Mouse (Mus musculus) MEL (cell line): ENCODE results near the gene Bri3bp. TPM values are rescaled to one million over a fixed set of nuclear protein-coding genes. Genes with fewer than 3 reads are reported as not detected.

Source experiments
- DNase-seq: peaks from one replicate; pipeline ENCODE4 v3.0.0; 2011; ENCODE audit warnings: low read depth, low spot score
- H3K27ac ChIP-seq: 2 replicates; pipeline ENCODE4 v1.5.1; 2012; ENCODE audit warnings: low read depth, mild to moderate bottlenecking, control low read depth, low read length, moderate library complexity; ENCODE audit not compliant: control insufficient read depth
- H3K27me3 ChIP-seq, 2 experiments: fragments of 150-350 bp in 1 of 2; sonication (generic) in 1 of 2; 2 replicates each; pipeline ENCODE4 v1.6.1; 2012; ENCODE audit warnings: low read length in 2 of 2, mild to moderate bottlenecking in 2 of 2, improper control_type of control experiment in 1 of 2, moderate library complexity in 1 of 2; ENCODE audit not compliant: insufficient read depth in 2 of 2, control insufficient read depth in 1 of 2
- H3K36me3 ChIP-seq, 2 experiments: 2 replicates each; pipeline ENCODE4 v1.6.1; 2012 to 2014; ENCODE audit warnings: low read length in 2 of 2, improper control_type of control experiment in 1 of 2, inconsistent platforms in 1 of 2, mild to moderate bottlenecking in 1 of 2; ENCODE audit not compliant: insufficient read depth in 2 of 2, control insufficient read depth in 1 of 2
- H3K4me1 ChIP-seq, 2 experiments: fragments of 150-350 bp in 1 of 2; sonication (generic) in 1 of 2; 2 replicates each; pipeline ENCODE4 v1.6.1; 2012; ENCODE audit warnings: low read length in 2 of 2, improper control_type of control experiment in 1 of 2, mild to moderate bottlenecking in 1 of 2; ENCODE audit not compliant: insufficient read depth in 2 of 2, control insufficient read depth in 1 of 2
- H3K4me3 ChIP-seq, 2 experiments: fragments of 150-350 bp in 1 of 2; sonication (generic) in 1 of 2; 2 replicates each; pipeline ENCODE4 v1.5.1; 2012; ENCODE audit warnings: low read depth in 2 of 2, low read length in 2 of 2, mild to moderate bottlenecking in 2 of 2, moderate library complexity in 2 of 2, control low read depth in 1 of 2, improper control_type of control experiment in 1 of 2; ENCODE audit not compliant: control insufficient read depth in 1 of 2, insufficient read depth in 1 of 2
- H3K79me2 ChIP-seq: 2 replicates; pipeline ENCODE4 v1.6.1; 2012; ENCODE audit warnings: mild to moderate bottlenecking, low read length, moderate library complexity; ENCODE audit not compliant: control insufficient read depth, poor library complexity, insufficient read depth
- H3K9ac ChIP-seq: 2 replicates; pipeline ENCODE4 v1.6.1; 2012; ENCODE audit warnings: low read depth, mild to moderate bottlenecking, control low read depth, low read length, moderate library complexity; ENCODE audit not compliant: control insufficient read depth, poor library complexity, severe bottlenecking
- H3K9me3 ChIP-seq: fragments of 150-350 bp; sonication (generic); replicated peaks from 2 replicates; pipeline ENCODE4 v1.6.1; 2012; ENCODE audit warnings: mild to moderate bottlenecking, low read length, improper control_type of control experiment, moderate library complexity; ENCODE audit not compliant: insufficient read depth
- ELF1 ChIP-seq: IDR thresholded peaks from 2 replicates; pipeline ENCODE4 v1.6.1; 2014; ENCODE audit warnings: low read depth, mild to moderate bottlenecking, inconsistent platforms, low read length, improper control_type of control experiment, moderate library complexity
- EP300 ChIP-seq, 2 experiments: IDR thresholded peaks; 2 replicates each; pipeline ENCODE4 v1.6.1; 2011; ENCODE audit warnings: improper control_type of control experiment in 2 of 2, low read length in 2 of 2, low read depth in 1 of 2, mild to moderate bottlenecking in 1 of 2
- ETS1 ChIP-seq: IDR thresholded peaks from 2 replicates; pipeline ENCODE4 v1.6.1; 2012; ENCODE audit warnings: low read depth, mild to moderate bottlenecking, inconsistent platforms, low read length, improper control_type of control experiment, moderate library complexity
- GATA1 ChIP-seq: IDR thresholded peaks from 2 replicates; pipeline ENCODE4 v1.6.1; 2011; ENCODE audit warnings: low read depth, low read length, improper control_type of control experiment
- JUND ChIP-seq: IDR thresholded peaks from 2 replicates; pipeline ENCODE4 v1.6.1; 2011; ENCODE audit warnings: low read depth, mild to moderate bottlenecking, improper control_type of control experiment, low read length
- KAT2A ChIP-seq: conservative IDR thresholded peaks from 2 replicates; pipeline ENCODE4 v1.6.1; 2012; ENCODE audit warnings: low read depth, low read length, improper control_type of control experiment, inconsistent platforms
- MAFK ChIP-seq: IDR thresholded peaks from 2 replicates; pipeline ENCODE4 v1.6.1; 2011; ENCODE audit warnings: low read depth, mild to moderate bottlenecking, low read length, improper control_type of control experiment, borderline replicate concordance
- MAZ ChIP-seq: IDR thresholded peaks from 2 replicates; pipeline ENCODE4 v1.6.1; 2012; ENCODE audit warnings: low read depth, mild to moderate bottlenecking, inconsistent platforms, low read length, improper control_type of control experiment
- MXI1 ChIP-seq: IDR thresholded peaks from 2 replicates; pipeline ENCODE4 v1.6.1; 2011; ENCODE audit warnings: mild to moderate bottlenecking, low read depth, low read length, improper control_type of control experiment
- MYB ChIP-seq: IDR thresholded peaks from 2 replicates; pipeline ENCODE4 v1.6.1; 2011; ENCODE audit warnings: mild to moderate bottlenecking, low read depth, low read length, improper control_type of control experiment
- MYC ChIP-seq: IDR thresholded peaks from 2 replicates; pipeline ENCODE4 v1.6.1; 2011; ENCODE audit warnings: low read depth, mild to moderate bottlenecking, low read length, improper control_type of control experiment, moderate library complexity
- NRF1 ChIP-seq: IDR thresholded peaks from 2 replicates; pipeline ENCODE4 v1.6.1; 2014; ENCODE audit warnings: low read depth, mild to moderate bottlenecking, inconsistent platforms, low read length, improper control_type of control experiment, moderate library complexity; ENCODE audit not compliant: poor library complexity, insufficient read depth, severe bottlenecking
- POLR2AphosphoS5 ChIP-seq: IDR thresholded peaks from 2 replicates; pipeline ENCODE4 v1.6.1; 2012; ENCODE audit warnings: low read depth, borderline replicate concordance, mild to moderate bottlenecking, inconsistent platforms, low read length, moderate library complexity, mixed read lengths
- RAD21 ChIP-seq: IDR thresholded peaks from 2 replicates; pipeline ENCODE4 v1.6.1; 2011; ENCODE audit warnings: mild to moderate bottlenecking, low read depth, low read length, improper control_type of control experiment
- RCOR1 ChIP-seq: IDR thresholded peaks from 2 replicates; pipeline ENCODE4 v1.6.1; 2012; ENCODE audit warnings: low read depth, mild to moderate bottlenecking, inconsistent platforms, low read length, improper control_type of control experiment
- SIN3A ChIP-seq: IDR thresholded peaks from 2 replicates; pipeline ENCODE4 v1.6.1; 2012; ENCODE audit warnings: low read length, improper control_type of control experiment, inconsistent platforms
- SMC3 ChIP-seq: IDR thresholded peaks from 2 replicates; pipeline ENCODE4 v1.6.1; 2011; ENCODE audit warnings: low read depth, low read length, improper control_type of control experiment
- TBP ChIP-seq: IDR thresholded peaks from 2 replicates; pipeline ENCODE4 v1.8.0; 2011; ENCODE audit warnings: low read depth, low read length, improper control_type of control experiment
- TCF12 ChIP-seq: IDR thresholded peaks from 2 replicates; pipeline ENCODE4 v1.6.1; 2014; ENCODE audit warnings: low read depth, mild to moderate bottlenecking, inconsistent platforms, low read length, improper control_type of control experiment, moderate library complexity
- ZC3H11A ChIP-seq: IDR thresholded peaks from 2 replicates; pipeline ENCODE4 v1.6.1; 2012; ENCODE audit warnings: low read depth, mild to moderate bottlenecking, inconsistent platforms, low read length, improper control_type of control experiment
- ZKSCAN1 ChIP-seq: IDR thresholded peaks from 2 replicates; pipeline ENCODE4 v1.6.1; 2012; ENCODE audit warnings: low read depth, mild to moderate bottlenecking, inconsistent platforms, low read length, improper control_type of control experiment, moderate library complexity
- ZNF384 ChIP-seq: IDR thresholded peaks from 2 replicates; pipeline ENCODE4 v1.6.1; 2012; ENCODE audit warnings: low read depth, mild to moderate bottlenecking, inconsistent platforms, low read length, improper control_type of control experiment
- polyA plus RNA-seq, 2 experiments: library from polyadenylated mRNA; stranded (reverse) in 1 of 2; unstranded in 1 of 2; fragments of >175 nt in 1 of 2; fragments of >200 nt in 1 of 2; gene quantifications; 2 replicates each; pipeline versions ENCODE4 v1.2.1 to v1.2.4; 2012; ENCODE audit warnings: low replicate concordance in 2 of 2, low read depth in 1 of 2; ENCODE audit not compliant: insufficient read length in 2 of 2, insufficient read depth in 1 of 2, missing spikeins in 1 of 2
- total RNA-seq: library from RNA; depleted of rRNA; stranded (reverse); fragments of 300-350 nt; gene quantifications from 2 replicates; pipeline ENCODE4 v1.2.3, GENCODE M21; 2012

The Bri3bp gene
- total and polyA plus RNA-seq, 3 experiments: 73.7 to 264 (median 87.6) TPM

GRCm38 (mm10) chr5:125443915-125444314 is 2.5 kb downstream of the Bri3bp start:
- no peaks in the 10 kb centered on the region for H3K27me3 ChIP-seq
- H3K36me3 ChIP-seq: peaks cover 12 to 34% of the 10 kb centered on the region in 2 experiments
- DNase-seq: peak; percentile 69
- peak overlapping the region; percentile 84 for H3K27ac ChIP-seq
- H3K79me2 ChIP-seq: peaks cover 71% of the 10 kb centered on the region
- peaks cover 14 to 29% of the 10 kb centered on the region in 2 experiments for H3K4me1 ChIP-seq
- TF ChIP-seq JUND: peak; percentile 76
- TF ChIP-seq RCOR1: peak; percentile 79
- TF ChIP-seq RAD21: no peak
- TF ChIP-seq ETS1: peak; percentile 73
- TF ChIP-seq TCF12: peak; percentile 54
- peak; percentile 89 for TF ChIP-seq GATA1
- TF ChIP-seq SMC3: no peak
- peak; percentile 64; the same call in 1 of the 2 replicates for TF ChIP-seq MYB
- TF ChIP-seq EP300 (IDR thresholded peaks at IDR 0.05; ENCODE audit: low read depth in 1 of 2, low read length in 2 of 2): peak; percentile 87 to 89
- 0 out of 2 replicates have a peak, but pooled peaks have one; percentile 30 for TF ChIP-seq TBP
- no peak for TF ChIP-seq NRF1
- TF ChIP-seq ZKSCAN1: no peak
- no peak for TF ChIP-seq MXI1
- TF ChIP-seq MAFK: 0 out of 2 replicates have a peak, but pooled peaks have one; percentile 61
- TF ChIP-seq ELF1: no peak
- TF ChIP-seq SIN3A: peak; percentile 78
- no peak for TF ChIP-seq MYC
- no peak for TF ChIP-seq KAT2A
- TF ChIP-seq ZNF384: peak; percentile 78
- TF ChIP-seq ZC3H11A: no peak
- no peak for TF ChIP-seq POLR2AphosphoS5
- TF ChIP-seq MAZ: 0 out of 2 replicates have a peak, but pooled peaks have one; percentile 62
- H3K9ac ChIP-seq: peak overlapping the region; percentile 6; the same call in 1 of the 2 replicates
- peak overlapping the region in 1 of 2 experiments; percentile 98; a peak in 2 of 4 replicates for H3K4me3 ChIP-seq
- H3K9me3 ChIP-seq: no peaks in the 10 kb centered on the region
